Mouse (Mus musculus): ENCODE results near the gene Scube1.

GRCm38 (mm10) chr15:83607115-83607802 lies 117.6 kb downstream of the Scube1 start:
- no peak for TF ChIP-seq UBTF (IDR thresholded peaks at IDR 0.05; ENCODE audit: low read depth, low read length)
- TF ChIP-seq ETS1 (conservative IDR thresholded peaks at IDR 0.05; ENCODE audit: low read depth, low read length): no peak
- no peak for TF ChIP-seq JUND (conservative IDR thresholded peaks at IDR 0.05; ENCODE audit: low read depth, low read length)
- no peak for TF ChIP-seq POLR2A (IDR thresholded peaks at IDR 0.05; ENCODE audit: low read depth, low read length)
- peak; percentile 55 to 81 for TF ChIP-seq CTCF (conservative IDR thresholded peaks at IDR 0.05 in 1 of 2, IDR thresholded peaks at IDR 0.05 in 1 of 2; ENCODE audit: low read depth in 2 of 2, low read length in 2 of 2)
- no peak for TF ChIP-seq ZC3H11A (IDR thresholded peaks at IDR 0.05; ENCODE audit: low read depth, low read length)

Data from CH12.LX (cell line).